Mouse (Mus musculus): ENCODE measurements at regions not wholly inside any gene's neighbourhood (a gene's known extent, or its start where the extent isn't known, plus 50 kb on each side); places are given as distances from the start of the nearest gene placed in this dataset.
A peak's percentile ranks its signal among the peaks of the same experiment; 100 is the strongest.

GRCm38 (mm10) chr13:52702201-52702611 lies 119.2 kb downstream of the Syk start:
- no peak overlapping the region for H3K4me3 ChIP-seq (replicated peaks)
- WGBS = 34% methylated on average over 15 of the region's 15 CpGs
- no peaks in the 10 kb centered on the region for H3K4me1 ChIP-seq (replicated peaks)
- H3K4me2 ChIP-seq (replicated peaks) = 0 out of 2 replicates have a peak overlapping the region, but pooled peaks have one; percentile 4
- H3K27ac ChIP-seq = no peak overlapping the region
- H3K27me3 ChIP-seq (replicated peaks) = no peaks in the 10 kb centered on the region
- ATAC-seq = no peak
- H3K36me3 ChIP-seq = no peaks in the 10 kb centered on the region
- no peak overlapping the region for H3K9ac ChIP-seq
- no peaks in the 10 kb centered on the region for H3K9me3 ChIP-seq

- Histone ChIP-seq H3K9ac (no peak overlapping the region), H3K27ac (no peak overlapping the region), H3K36me3 (no peaks in the 10 kb centered on the region), H3K27me3 (replicated peaks) (no peaks in the 10 kb centered on the region), H3K4me2 (replicated peaks) (no peak overlapping the region), H3K9me3 (no peaks in the 10 kb centered on the region), H3K4me3 (replicated peaks) (no peak overlapping the region), H3K4me1 (replicated peaks) (no peaks in the 10 kb centered on the region)
- WGBS = 58% methylated on average over 12 of the region's 12 CpGs
- no peak for ATAC-seq
These were observed 120.6 kb downstream of the Syk start for GRCm38 (mm10) chr13:52703401-52704164.

GRCm38 (mm10) chr13:52704673-52705072 lies 121.7 kb downstream of the Syk start:
- Histone ChIP-seq H3K9me3 (no peaks in the 10 kb centered on the region), H3K9ac (no peak overlapping the region), H3K4me2 (replicated peaks) (no peak overlapping the region), H3K27ac (no peak overlapping the region), H3K4me1 (replicated peaks) (no peaks in the 10 kb centered on the region), H3K27me3 (replicated peaks) (no peaks in the 10 kb centered on the region), H3K36me3 (no peaks in the 10 kb centered on the region), H3K4me3 (replicated peaks) (no peak overlapping the region)
- WGBS = 62% methylated on average over 3 of the region's 3 CpGs
- ATAC-seq = no peak

GRCm38 (mm10) chr13:52709580-52709979 lies 126.6 kb downstream of the Syk start:
- Histone ChIP-seq H3K4me1 (replicated peaks) (0 out of 2 replicates have a peak, but pooled peaks cover 4% of the 10 kb centered on the region), H3K9me3 (no peaks in the 10 kb centered on the region), H3K9ac (no peak overlapping the region), H3K27ac (no peak overlapping the region), H3K4me2 (replicated peaks) (no peak overlapping the region), H3K27me3 (replicated peaks) (no peaks in the 10 kb centered on the region), H3K4me3 (replicated peaks) (no peak overlapping the region), H3K36me3 (no peaks in the 10 kb centered on the region)
- WGBS = 49% methylated on average over 5 of the region's 5 CpGs
- ATAC-seq = no peak

- Histone ChIP-seq H3K4me2 (replicated peaks) (no peak overlapping the region), H3K36me3 (no peaks in the 10 kb centered on the region), H3K9ac (no peak overlapping the region), H3K27me3 (replicated peaks) (no peaks in the 10 kb centered on the region), H3K27ac (no peak overlapping the region), H3K9me3 (no peaks in the 10 kb centered on the region), H3K4me3 (replicated peaks) (no peak overlapping the region), H3K4me1 (replicated peaks) (0 out of 2 replicates have a peak, but pooled peaks cover 4% of the 10 kb centered on the region)
- ATAC-seq = peak; percentile 84
- WGBS = 31% methylated on average over 9 of the region's 9 CpGs
These were observed 128.9 kb downstream of the Syk start for GRCm38 (mm10) chr13:52711713-52712369.

- no peak overlapping the region for H3K27ac ChIP-seq
- H3K36me3 ChIP-seq = no peaks in the 10 kb centered on the region
- peaks cover 5% of the 10 kb centered on the region; the same call in 1 of the 2 replicates for H3K4me1 ChIP-seq (replicated peaks)
- H3K9me3 ChIP-seq = no peaks in the 10 kb centered on the region
- no peak for ATAC-seq
- 85% methylated on average over 6 of the region's 6 CpGs for WGBS
- H3K4me3 ChIP-seq (replicated peaks) = no peak overlapping the region
- H3K9ac ChIP-seq = no peak overlapping the region
- H3K27me3 ChIP-seq (replicated peaks) = no peaks in the 10 kb centered on the region
- no peak overlapping the region for H3K4me2 ChIP-seq (replicated peaks)
These were observed 138.5 kb downstream of the Syk start for GRCm38 (mm10) chr13:52721463-52721862.

GRCm38 (mm10) chr13:52722718-52723117 lies 139.7 kb downstream of the Syk start:
- no peak overlapping the region for H3K9ac ChIP-seq
- no peak overlapping the region for H3K4me2 ChIP-seq (replicated peaks)
- H3K4me3 ChIP-seq (replicated peaks) = no peak overlapping the region
- no peak overlapping the region for H3K27ac ChIP-seq
- ATAC-seq = no peak
- peaks cover 5% of the 10 kb centered on the region; the same call in 1 of the 2 replicates for H3K4me1 ChIP-seq (replicated peaks)
- no peaks in the 10 kb centered on the region for H3K36me3 ChIP-seq
- H3K27me3 ChIP-seq (replicated peaks) = no peaks in the 10 kb centered on the region
- 81% methylated on average over 3 of the region's 3 CpGs for WGBS
- H3K9me3 ChIP-seq = no peaks in the 10 kb centered on the region

GRCm38 (mm10) chr13:52726043-52726442 lies 143.1 kb downstream of the Syk start:
- Histone ChIP-seq H3K4me2 (replicated peaks) (no peak overlapping the region), H3K27ac (no peak overlapping the region), H3K9ac (no peak overlapping the region), H3K27me3 (replicated peaks) (no peaks in the 10 kb centered on the region), H3K9me3 (no peaks in the 10 kb centered on the region), H3K4me1 (replicated peaks) (peaks cover 5% of the 10 kb centered on the region; the same call in 1 of the 2 replicates), H3K36me3 (no peaks in the 10 kb centered on the region), H3K4me3 (replicated peaks) (no peak overlapping the region)
- ATAC-seq = peak; percentile 63; the same call in 1 of the 2 replicates
- 19% methylated on average over 10 of the region's 10 CpGs for WGBS

GRCm38 (mm10) chr13:52726525-52726924 lies 143.6 kb downstream of the Syk start:
- no peak overlapping the region for H3K4me3 ChIP-seq (replicated peaks)
- no peak overlapping the region for H3K4me2 ChIP-seq (replicated peaks)
- no peaks in the 10 kb centered on the region for H3K9me3 ChIP-seq
- no peak for ATAC-seq
- H3K36me3 ChIP-seq = no peaks in the 10 kb centered on the region
- WGBS = 55% methylated on average over 3 of the region's 3 CpGs
- H3K27me3 ChIP-seq (replicated peaks) = no peaks in the 10 kb centered on the region
- H3K27ac ChIP-seq = no peak overlapping the region
- H3K9ac ChIP-seq = no peak overlapping the region
- peaks cover 5% of the 10 kb centered on the region; the same call in 1 of the 2 replicates for H3K4me1 ChIP-seq (replicated peaks)

GRCm38 (mm10) chr13:52735453-52735933 lies 152.5 kb downstream of the Syk start:
- H3K9ac ChIP-seq = no peak overlapping the region
- no peak overlapping the region for H3K27ac ChIP-seq
- no peaks in the 10 kb centered on the region for H3K9me3 ChIP-seq
- no peak for ATAC-seq
- H3K36me3 ChIP-seq = no peaks in the 10 kb centered on the region
- 58% methylated on average over 6 of the region's 6 CpGs for WGBS
- H3K4me1 ChIP-seq (replicated peaks) = peaks cover 11% of the 10 kb centered on the region
- H3K4me3 ChIP-seq (replicated peaks) = no peak overlapping the region
- no peak overlapping the region for H3K4me2 ChIP-seq (replicated peaks)
- no peaks in the 10 kb centered on the region for H3K27me3 ChIP-seq (replicated peaks)

GRCm38 (mm10) chr13:52735934-52736523 lies 153.1 kb downstream of the Syk start:
- no peak overlapping the region for H3K4me3 ChIP-seq (replicated peaks)
- ATAC-seq = peak; percentile 90
- WGBS = 38% methylated on average over 19 of the region's 19 CpGs
- peaks cover 11% of the 10 kb centered on the region for H3K4me1 ChIP-seq (replicated peaks)
- no peak overlapping the region for H3K4me2 ChIP-seq (replicated peaks)
- H3K27me3 ChIP-seq (replicated peaks) = no peaks in the 10 kb centered on the region
- no peaks in the 10 kb centered on the region for H3K36me3 ChIP-seq
- H3K9me3 ChIP-seq = no peaks in the 10 kb centered on the region
- H3K27ac ChIP-seq = peak overlapping the region; percentile 37; the same call in 1 of the 2 replicates
- no peak overlapping the region for H3K9ac ChIP-seq

- WGBS = 74% methylated on average over 9 of the region's 9 CpGs
- no peaks in the 10 kb centered on the region for H3K36me3 ChIP-seq
- H3K4me1 ChIP-seq (replicated peaks) = peaks cover 11% of the 10 kb centered on the region
- no peak overlapping the region for H3K4me3 ChIP-seq (replicated peaks)
- no peak for ATAC-seq
- H3K4me2 ChIP-seq (replicated peaks) = no peak overlapping the region
- no peaks in the 10 kb centered on the region for H3K27me3 ChIP-seq (replicated peaks)
- H3K9ac ChIP-seq = no peak overlapping the region
- no peak overlapping the region for H3K27ac ChIP-seq
- H3K9me3 ChIP-seq = no peaks in the 10 kb centered on the region
These were observed 155.2 kb downstream of the Syk start for GRCm38 (mm10) chr13:52738095-52738660.

Data from intestine, embryonic 15.5 days (tissue).